Mouse (Mus musculus) heart, adult 2 months (tissue): ENCODE measurements around the gene Ttll6.

Experiments
- CTCF ChIP-seq: fragments of 200-600 bp; IDR thresholded peaks from 2 replicates; pipeline ENCODE4 v1.8.1; 2022; ENCODE audit warnings: antibody characterized with exemption, mild to moderate bottlenecking, moderate library complexity
- POLR2A ChIP-seq: fragments of 200-500 bp; IDR thresholded peaks from 2 replicates; pipeline ENCODE4 v1.6.1; 2011; ENCODE audit warnings: mild to moderate bottlenecking, low read depth, low read length, control low read depth; ENCODE audit not compliant: insufficient read depth

- no peak for TF ChIP-seq CTCF
- TF ChIP-seq POLR2A, result no peak
These were observed 68.2 kb downstream of the Ttll6 start for GRCm38 (mm10) chr11:96201741-96202140.
